Mouse (Mus musculus) cerebellum, postnatal 10 days (tissue): ENCODE results near the gene Trmt61a.
"Not testable (repeated sequence)": the region's sequence is repeated elsewhere in the genome, so short reads cannot be mapped to it uniquely, and the experiment has no call there.

Experiments used
- DNase-seq, 2 experiments: peaks; one replicate each; pipeline ENCODE4 v3.0.0; 2021; ENCODE audit warnings: mixed read lengths in 2 of 2

The Trmt61a gene

GRCm38 (mm10) chr12:111698346-111698913, 20.5 kb downstream of the Trmt61a start:
- DNase-seq: peak; percentile 90 to 91

- no peak for DNase-seq
Measured at GRCm38 (mm10) chr12:111699542-111699941, 21.6 kb downstream of the Trmt61a start.

- no peak for DNase-seq
Measured at GRCm38 (mm10) chr12:111700920-111701458, 23.1 kb downstream of the Trmt61a start.

DNA sequence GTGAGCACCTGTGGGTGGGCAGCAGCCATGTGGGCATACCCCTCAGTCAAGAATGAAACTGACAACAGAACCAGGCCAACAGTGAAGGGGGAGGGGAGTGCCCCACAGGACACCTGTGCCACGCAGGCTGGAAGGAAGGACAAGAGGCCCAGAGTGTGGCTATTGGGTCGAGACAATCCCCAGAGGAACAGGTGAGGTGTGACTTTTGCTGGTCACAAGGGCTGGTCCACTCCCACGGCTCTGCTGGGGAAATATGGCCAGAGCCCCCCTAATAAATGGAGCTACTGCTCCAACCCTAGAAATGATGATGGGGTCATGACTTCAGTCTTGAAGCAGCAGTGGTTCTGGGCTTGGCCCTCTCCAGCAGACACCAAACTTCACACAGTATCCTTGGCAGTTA, 25.4 kb downstream of the Trmt61a start:
- no peak for DNase-seq

DNA sequence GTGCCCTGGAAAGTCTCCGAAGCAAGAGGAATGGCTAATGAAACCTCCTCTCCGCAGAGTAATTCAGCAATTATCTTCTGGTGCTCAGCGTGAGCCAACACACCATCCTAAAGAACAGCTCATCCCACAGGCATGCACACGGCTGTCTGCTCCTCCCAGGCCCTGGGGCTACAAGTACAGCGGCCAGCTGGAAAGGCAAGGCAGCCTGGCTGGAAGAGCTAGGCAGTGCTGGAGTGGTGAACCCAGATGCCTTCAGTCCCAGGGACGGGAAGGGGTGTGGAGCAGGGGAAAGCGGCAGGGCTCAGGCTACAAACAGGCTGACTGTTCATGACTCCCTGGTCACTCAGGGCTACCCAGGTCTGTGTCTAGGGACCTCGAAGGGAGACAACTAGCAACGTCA, 26.7 kb downstream of the Trmt61a start:
- DNase-seq: peak; percentile 53 to 59

DNA sequence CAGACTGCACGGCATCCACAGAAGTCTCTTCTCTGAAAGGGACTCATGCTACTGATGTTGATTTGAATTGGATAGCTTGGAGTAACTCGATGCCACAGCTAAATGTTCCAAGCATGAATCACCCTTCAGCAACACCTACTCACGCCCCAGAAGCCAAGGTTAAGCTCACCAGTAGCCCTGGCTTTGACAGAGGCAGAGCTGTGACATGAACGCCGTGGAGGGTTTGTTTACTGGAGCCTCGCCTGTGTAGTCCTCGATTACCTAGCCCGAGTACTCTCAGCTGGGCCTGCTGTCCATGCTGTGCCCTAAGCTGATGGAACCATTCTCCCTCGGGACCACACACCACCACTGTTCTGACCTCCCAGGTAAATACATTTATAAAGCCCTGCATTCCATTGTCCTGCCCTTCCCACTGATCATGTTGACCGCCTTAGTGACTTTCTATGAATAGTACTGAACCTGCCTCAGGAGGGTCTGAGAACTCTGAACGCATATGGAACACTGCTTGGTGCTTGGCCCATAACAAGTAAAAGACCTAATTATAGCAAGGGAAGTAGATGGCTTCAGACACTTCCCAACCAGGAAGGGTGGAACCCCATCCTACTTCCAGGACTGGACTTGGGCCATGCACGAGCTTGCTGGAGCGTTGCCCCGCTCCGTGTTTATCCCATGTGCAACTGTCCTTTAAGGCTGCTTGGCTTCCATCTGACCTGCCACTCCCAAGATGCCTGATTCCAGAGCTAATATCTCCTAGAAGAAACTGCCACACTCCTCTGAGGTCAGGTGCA, 27.5 kb downstream of the Trmt61a start:
- peak in 1 of 2 experiments; percentile 41 for DNase-seq

DNA sequence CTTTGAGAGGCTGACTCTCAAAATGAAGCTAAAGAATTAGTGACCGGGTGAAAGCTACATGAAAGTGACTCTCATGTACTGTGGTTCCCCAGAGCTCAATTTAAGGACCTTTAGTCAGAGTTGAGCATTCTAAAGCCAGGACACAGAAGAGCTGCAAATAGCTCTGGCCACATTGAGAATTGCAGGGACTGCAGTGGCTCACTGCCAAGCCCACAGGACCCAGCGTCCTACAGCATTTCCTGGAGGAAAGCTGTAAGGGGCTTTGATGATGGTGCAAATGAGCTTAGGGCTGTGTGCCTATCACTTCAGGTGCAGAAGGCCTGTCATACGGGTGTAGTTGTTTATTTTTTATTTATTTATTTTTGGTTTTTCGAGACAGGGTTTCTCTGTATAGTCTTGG, 30.3 kb downstream of the Trmt61a start:
- DNase-seq: peak; percentile 59 to 66

GRCm38 (mm10) chr12:111710091-111710490, 32.2 kb downstream of the Trmt61a start:
- DNase-seq: no peak

GRCm38 (mm10) chr12:111712476-111712875, 34.6 kb downstream of the Trmt61a start:
- peak; percentile 50 to 57 for DNase-seq

- DNase-seq: peak; percentile 93 to 95
Measured at GRCm38 (mm10) chr12:111713004-111713651, 35.2 kb downstream of the Trmt61a start, which contains the start of the genes Bag5 and Apopt1. TSS of gene Bag5 (minus strand) at chr12:111713257. TSS of gene Apopt1 (plus strand) at chr12:111713261.

GRCm38 (mm10) chr12:111713880-111714279, 36.0 kb downstream of the Trmt61a start:
- DNase-seq: not testable (repeated sequence)

GRCm38 (mm10) chr12:111716505-111716904, 38.6 kb downstream of the Trmt61a start:
- DNase-seq: no peak

DNA sequence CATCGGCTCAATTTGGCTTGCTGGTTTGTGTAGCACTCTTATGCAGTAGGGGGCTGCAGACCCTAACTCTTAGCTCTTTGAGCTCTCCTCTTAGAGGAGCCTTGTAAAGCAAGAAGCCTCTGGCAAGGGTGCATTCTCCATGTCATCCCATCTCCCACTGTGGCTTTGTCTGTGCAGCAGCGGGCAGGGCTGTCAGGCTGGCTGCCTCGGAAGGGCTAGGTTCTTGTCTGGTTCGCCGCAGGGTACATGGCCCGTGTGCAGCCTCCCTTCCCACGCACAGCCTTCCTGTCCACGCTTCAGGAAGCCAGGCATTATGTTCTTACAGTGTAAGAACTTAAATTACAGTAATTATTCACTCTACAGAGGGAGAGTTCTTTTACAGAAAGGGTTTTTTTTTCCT, 40.8 kb downstream of the Trmt61a start:
- DNase-seq: peak; percentile 72 to 80

DNA sequence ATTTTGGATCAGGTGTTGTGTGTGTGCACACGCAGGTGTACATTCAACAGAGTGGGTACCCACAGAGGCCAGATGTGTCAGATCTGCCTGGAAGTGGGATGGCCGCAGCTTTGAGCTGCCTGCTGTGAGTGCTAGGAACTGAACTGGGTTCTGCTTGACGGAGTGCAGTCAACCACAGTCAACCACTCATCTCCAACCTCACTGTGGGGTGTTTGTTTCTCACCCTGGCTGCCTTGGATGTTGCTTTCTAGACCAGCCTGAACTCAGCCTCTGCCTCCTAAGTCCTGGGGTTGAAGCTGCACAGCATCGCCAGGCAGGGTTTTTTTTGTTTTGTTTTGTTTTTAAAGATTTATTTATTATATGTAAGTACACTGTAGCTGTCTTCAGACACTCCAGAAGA, 42.3 kb downstream of the Trmt61a start:
- DNase-seq: no peak

GRCm38 (mm10) chr12:111722654-111723053, 44.7 kb downstream of the Trmt61a start:
- peak; percentile 84 to 92 for DNase-seq

GRCm38 (mm10) chr12:111724638-111725337, 46.9 kb downstream of the Trmt61a start:
- peak; percentile 84 to 90 for DNase-seq

DNA sequence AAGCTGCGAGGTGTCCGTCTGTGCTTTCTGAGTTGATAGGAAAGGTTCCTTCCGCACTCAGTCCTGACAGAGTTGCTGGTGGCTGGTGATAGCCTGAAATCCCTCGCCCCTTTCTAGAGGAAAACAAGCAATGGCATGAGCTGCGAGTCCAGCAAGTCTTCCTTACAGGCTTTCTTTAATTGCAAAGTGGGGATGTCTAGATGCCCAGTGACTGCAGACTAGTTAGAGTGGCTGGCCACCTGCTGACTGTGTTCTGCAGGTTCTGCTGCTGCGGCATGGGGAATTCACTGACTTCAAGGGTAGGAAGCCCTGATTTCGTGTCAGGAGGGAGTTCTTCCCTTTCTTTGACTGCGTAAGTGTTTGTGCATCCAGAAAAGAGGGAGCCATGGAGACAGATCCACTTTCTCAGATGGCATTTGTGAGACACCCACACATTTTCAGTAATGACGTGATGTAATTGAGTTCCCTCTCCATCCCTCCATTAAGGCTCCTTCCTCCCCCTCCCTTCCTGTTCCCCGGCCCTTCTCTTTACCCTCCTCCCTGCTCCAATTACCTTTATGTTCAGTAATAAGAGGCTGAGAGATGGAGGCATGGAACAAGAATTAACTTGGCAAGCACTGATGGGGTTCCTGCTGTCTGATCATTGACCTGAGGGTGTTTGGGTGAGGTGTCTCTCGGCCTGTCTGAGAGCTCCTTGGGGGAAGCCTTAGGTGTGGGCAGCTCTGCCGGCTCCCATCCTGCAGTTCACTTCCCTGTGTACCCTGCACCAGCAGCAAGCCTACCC, 47.6 kb downstream of the Trmt61a start:
- peak in 1 of 2 experiments; percentile 67 for DNase-seq

GRCm38 (mm10) chr12:111726122-111726463, 48.2 kb downstream of the Trmt61a start:
- peak; percentile 42 to 58 for DNase-seq

DNA sequence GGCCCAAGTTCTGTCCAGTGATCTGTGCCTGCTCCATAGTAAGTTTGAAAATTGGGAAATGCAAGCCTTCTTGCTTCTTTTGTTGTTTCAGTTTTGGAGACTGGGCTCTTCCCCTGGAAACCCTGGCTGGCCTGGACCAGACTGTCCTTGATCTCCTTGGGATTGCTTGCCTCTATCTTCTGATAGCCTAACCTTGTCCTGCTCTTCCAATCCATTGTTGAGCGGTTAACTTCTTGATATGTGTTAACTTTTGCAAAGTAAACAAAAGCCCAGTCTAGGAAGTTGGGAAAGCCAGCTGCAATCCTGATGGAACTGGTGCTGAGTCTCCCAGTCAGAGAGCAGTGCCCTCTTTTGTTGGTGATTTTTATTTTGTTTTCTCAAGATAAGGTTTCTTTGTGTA, 50.1 kb downstream of the Trmt61a start:
- DNase-seq: no peak

- DNase-seq: peak; percentile 96
Measured at GRCm38 (mm10) chr12:111731822-111732807, 54.2 kb downstream of the Trmt61a start.

- DNase-seq: peak; percentile 50 to 59
Measured at GRCm38 (mm10) chr12:111732921-111733320, 55.0 kb downstream of the Trmt61a start.
